Mouse (Mus musculus) embryonic facial prominence, embryonic 11.5 days (tissue): ENCODE results near the gene Mucl3. TPM values are rescaled to one million over a fixed set of nuclear protein-coding genes. Genes with fewer than 3 reads are reported as not detected.

ENCODE experiments used
- ATAC-seq: fragments of 200-750 bp; cut with Nextera tagmentation; replicated peaks from 2 replicates; pipeline ENCODE4 v1.8.0; 2017; ENCODE audit warnings: low read depth; ENCODE audit not compliant: insufficient number of reproducible peaks, low FRiP score, low TSS enrichment
- DNase-seq: peaks from one replicate; pipeline ENCODE4 v3.0.0-alpha.2; 2015; ENCODE audit warnings: low spot score
- H3K27ac ChIP-seq: fragments of 300-500 bp; sonication (generic); replicated peaks from 2 replicates; pipeline ENCODE4 v1.5.1; 2014; ENCODE audit warnings: mild to moderate bottlenecking, low read depth, low read length, control low read depth
- H3K27me3 ChIP-seq: fragments of 300-500 bp; sonication (generic); 2 replicates; pipeline ENCODE4 v1.6.1; 2014; ENCODE audit warnings: mild to moderate bottlenecking, low read length, moderate library complexity, mixed read lengths; ENCODE audit not compliant: control insufficient read depth, insufficient read depth
- H3K36me3 ChIP-seq: fragments of 300-500 bp; sonication (generic); replicated peaks from 2 replicates; pipeline ENCODE4 v1.6.1; 2014; ENCODE audit warnings: low read depth, mild to moderate bottlenecking, low read length, moderate library complexity, mixed read lengths; ENCODE audit not compliant: control insufficient read depth, insufficient read depth
- H3K4me1 ChIP-seq: fragments of 300-500 bp; sonication (generic); 2 replicates; pipeline ENCODE4 v1.6.1; 2014; ENCODE audit warnings: low read length, mixed read lengths; ENCODE audit not compliant: control insufficient read depth, insufficient read depth
- H3K4me2 ChIP-seq: fragments of 300-500 bp; sonication (generic); 2 replicates; pipeline ENCODE4 v1.6.1; 2014; ENCODE audit warnings: low read depth, mild to moderate bottlenecking, control low read depth, low read length, moderate library complexity
- H3K4me3 ChIP-seq: fragments of 300-500 bp; sonication (generic); 2 replicates; pipeline ENCODE4 v1.5.1; 2014; ENCODE audit warnings: low read depth, low read length, control low read depth
- H3K9ac ChIP-seq: fragments of 300-500 bp; sonication (generic); replicated peaks from 2 replicates; pipeline ENCODE4 v1.6.1; 2014; ENCODE audit warnings: mild to moderate bottlenecking, control low read depth, low read length
- H3K9me3 ChIP-seq: fragments of 300-500 bp; sonication (generic); replicated peaks from 2 replicates; pipeline ENCODE4 v1.6.1; 2016; ENCODE audit warnings: mild to moderate bottlenecking, low read length, inconsistent platforms, mixed read lengths; ENCODE audit not compliant: control insufficient read depth
- WGBS: fragments of 180-500 bp; shearing (Covaris S2); extraction: QIAGEN DNeasy Blood & Tissue Kit; methylation state at CpG from one replicate; pipeline ENCODE4 v1.1.7; 2014; 5-methylcytosine and 5-hydroxymethylcytosine counted together
- polyA plus RNA-seq: library from polyadenylated mRNA; unstranded; fragments of >200 nt; fragmentation: Nextera tagmentation; extraction: Ambion mirVana; gene quantifications from 2 replicates; pipeline ENCODE4 v1.2.1, GENCODE M21; 2014

The Mucl3 gene
- polyA plus RNA-seq, 1 experiment from 2014 or later = 0.28 TPM

DNA sequence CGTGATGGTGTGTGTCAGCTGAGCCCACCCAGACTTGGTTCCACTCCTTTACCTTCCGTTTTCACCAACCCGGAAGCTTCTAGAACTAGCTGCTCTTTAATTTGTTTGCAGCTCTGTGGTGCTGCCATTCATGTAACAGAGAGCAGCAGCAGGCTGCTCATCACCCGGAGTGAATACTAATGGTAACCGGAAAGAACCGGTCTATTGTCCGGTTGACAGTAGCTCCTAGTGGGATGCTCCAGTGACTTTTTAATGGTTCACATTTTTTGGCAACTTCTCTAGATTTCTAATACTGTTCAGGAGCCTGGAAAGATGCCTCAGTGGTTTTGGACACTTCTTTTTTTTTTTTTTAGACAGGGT is 52.3 kb downstream of the Mucl3 start:
- Histone ChIP-seq H3K27me3 (no peaks in the 10 kb centered on the region), H3K36me3 (no peaks in the 10 kb centered on the region), H3K4me3 (no peak overlapping the region), H3K27ac (no peak overlapping the region), H3K9me3 (no peaks in the 10 kb centered on the region), H3K4me1 (no peaks in the 10 kb centered on the region), H3K4me2 (no peak overlapping the region), H3K9ac (no peak overlapping the region)
- ATAC-seq (no peak), DNase-seq (no peak)
- WGBS = 93% methylated on average over 7 of the region's 7 CpGs

DNA sequence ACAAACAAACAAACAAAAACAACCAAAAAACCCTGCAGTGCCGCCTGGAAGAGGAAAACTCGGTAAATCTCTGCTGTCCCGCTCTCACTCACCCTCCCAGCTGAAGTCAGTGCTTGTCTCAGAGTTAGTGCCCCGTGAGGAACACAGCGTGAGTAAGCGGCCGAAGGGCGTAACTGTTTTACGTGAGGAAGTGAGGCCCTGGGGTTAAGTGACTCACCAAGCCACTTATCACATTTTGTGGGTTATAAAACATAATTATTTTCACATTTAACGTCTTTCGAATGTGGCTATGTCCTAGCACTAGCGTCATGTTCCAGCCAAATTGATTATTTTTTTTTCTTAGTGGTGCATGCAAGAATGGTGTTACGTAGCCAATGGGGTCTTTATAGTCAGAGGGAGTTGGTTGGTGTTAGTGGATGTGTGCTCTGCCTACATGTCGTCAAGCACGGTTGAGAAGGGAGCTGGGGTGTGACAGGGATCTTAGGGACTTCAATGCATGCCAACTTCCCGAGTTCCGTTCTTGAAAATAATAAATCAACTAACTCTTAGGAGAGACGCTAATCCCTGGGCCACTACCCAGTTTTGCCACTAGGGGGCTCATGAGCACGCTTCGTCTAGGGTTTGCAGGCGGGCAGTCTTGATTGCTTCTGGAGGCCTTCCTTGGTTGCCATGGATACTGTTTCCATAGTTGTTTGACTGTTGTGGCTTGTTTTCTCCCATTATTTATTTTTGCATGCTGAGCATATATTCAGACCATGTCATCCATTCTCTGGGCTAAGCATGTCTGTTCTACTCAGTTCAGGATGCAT is 52.9 kb downstream of the Mucl3 start:
- WGBS = 55% methylated on average over 21 of the region's 21 CpGs
- Histone ChIP-seq H3K9me3 (no peaks in the 10 kb centered on the region), H3K27me3 (no peaks in the 10 kb centered on the region), H3K4me3 (no peak overlapping the region), H3K4me2 (no peak overlapping the region), H3K27ac (no peak overlapping the region), H3K4me1 (no peaks in the 10 kb centered on the region), H3K36me3 (no peaks in the 10 kb centered on the region), H3K9ac (no peak overlapping the region)
- ATAC-seq = 0 out of 2 replicates have a peak, but pooled peaks have one; percentile 34
- peak; percentile 88 for DNase-seq

DNA sequence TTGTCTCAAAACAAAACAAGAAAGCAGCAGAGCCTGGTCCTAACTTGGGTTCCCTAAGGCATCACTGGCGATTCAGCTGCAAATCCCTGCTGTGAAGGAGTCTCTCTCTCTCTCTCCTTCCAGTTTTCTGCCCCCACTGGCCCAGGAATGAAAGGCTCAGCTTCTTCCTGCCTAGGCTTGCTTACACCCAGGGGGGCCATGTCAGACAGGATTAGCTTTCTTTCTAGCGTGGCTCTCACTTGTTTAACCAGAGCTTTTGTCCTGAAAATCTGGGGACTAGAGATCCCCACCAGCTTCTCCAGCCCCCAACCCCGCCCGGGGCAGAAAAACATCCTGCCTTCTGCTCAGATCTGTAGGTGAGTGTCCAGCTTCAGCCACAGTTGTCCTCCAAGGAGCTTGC is 55.1 kb downstream of the Mucl3 start:
- no peak overlapping the region for H3K4me2 ChIP-seq
- no peaks in the 10 kb centered on the region for H3K27me3 ChIP-seq
- H3K36me3 ChIP-seq = no peaks in the 10 kb centered on the region
- peak; percentile 45 for DNase-seq
- no peaks in the 10 kb centered on the region for H3K4me1 ChIP-seq
- ATAC-seq = no peak
- H3K9ac ChIP-seq = no peak overlapping the region
- H3K27ac ChIP-seq = no peak overlapping the region
- H3K9me3 ChIP-seq = no peaks in the 10 kb centered on the region
- WGBS = 8% methylated on average over 4 of the region's 4 CpGs
- H3K4me3 ChIP-seq = no peak overlapping the region

DNA sequence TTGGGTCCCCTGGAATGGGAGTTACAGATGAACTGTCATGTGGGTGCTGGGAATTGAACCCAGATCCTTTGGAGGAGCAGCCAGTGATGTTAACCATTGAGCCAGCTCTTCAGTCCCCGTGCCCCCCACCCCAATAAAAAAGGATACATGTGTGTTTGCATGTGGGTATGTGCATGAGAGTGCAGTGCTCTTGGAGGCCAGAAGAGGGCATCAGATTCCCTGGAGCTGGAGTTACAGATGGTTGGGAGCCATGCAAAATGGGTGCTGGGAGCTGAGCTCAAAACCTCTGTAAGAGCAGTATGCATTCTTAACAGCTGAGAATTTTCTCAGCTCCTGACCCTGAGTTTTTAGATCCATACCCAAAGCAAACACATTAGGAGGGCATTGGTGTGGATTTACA is 56.2 kb downstream of the Mucl3 start:
- H3K4me2 ChIP-seq = no peak overlapping the region
- no peak overlapping the region for H3K9ac ChIP-seq
- no peak overlapping the region for H3K27ac ChIP-seq
- WGBS = 79% methylated on average over 1 of the region's 1 CpGs
- H3K27me3 ChIP-seq = no peaks in the 10 kb centered on the region
- no peaks in the 10 kb centered on the region for H3K9me3 ChIP-seq
- H3K4me1 ChIP-seq = no peaks in the 10 kb centered on the region
- no peaks in the 10 kb centered on the region for H3K36me3 ChIP-seq
- ATAC-seq (no peak), DNase-seq (no peak)
- no peak overlapping the region for H3K4me3 ChIP-seq

Other genes with a start within 250 kb of the Mucl3 start
- gene H2-Q6, start 218.8 kb downstream of the Mucl3 start, polyA plus RNA-seq = 0.74 and 1.0 TPM in 2 replicates
- gene H2-Q7, start 204.5 kb downstream of the Mucl3 start, polyA plus RNA-seq = 8.4 and 8.8 TPM in 2 replicates
- gene H2-Q10, start 173.6 kb downstream of the Mucl3 start, polyA plus RNA-seq = 0.18 TPM in 2 replicates
- 0.15 TPM in 1 of 2 replicates, not detected in the other for gene Pou5f1, start 137.7 kb downstream of the Mucl3 start, polyA plus RNA-seq
- gene Tcf19, start 126.9 kb downstream of the Mucl3 start, polyA plus RNA-seq = 59.0 and 62.2 TPM in 2 replicates
- 11.4 and 11.8 TPM in 2 replicates for gene Cchcr1, start 126.6 kb downstream of the Mucl3 start, polyA plus RNA-seq
- 0.60 and 1.0 TPM in 2 replicates for gene Psors1c2, start 110.5 kb downstream of the Mucl3 start, polyA plus RNA-seq
- not detected in 2 replicates for gene Cdsn, start 91.6 kb downstream of the Mucl3 start, polyA plus RNA-seq
- gene 2300002M23Rik, start 76.2 kb downstream of the Mucl3 start, polyA plus RNA-seq = not detected in 2 replicates
- gene Sfta2, start 42.1 kb downstream of the Mucl3 start, polyA plus RNA-seq = not detected in 2 replicates
- not detected in 2 replicates for gene Gm9573, start 17.1 kb downstream of the Mucl3 start, polyA plus RNA-seq
- 9.1 and 10.4 TPM in 2 replicates for gene Vars2, start 23.9 kb upstream of the Mucl3 start, polyA plus RNA-seq
- 43.3 and 53.4 TPM in 2 replicates for gene Gtf2h4, start 30.0 kb upstream of the Mucl3 start, polyA plus RNA-seq
- 20.4 and 24.6 TPM in 2 replicates for gene Ddr1, start 60.9 kb upstream of the Mucl3 start, polyA plus RNA-seq
- 2.7 and 3.4 TPM in 2 replicates for gene Ier3, start 178.0 kb upstream of the Mucl3 start, polyA plus RNA-seq
- gene Flot1, start 179.5 kb upstream of the Mucl3 start, polyA plus RNA-seq = 46.7 and 53.8 TPM in 2 replicates
- gene Tubb5, start 194.6 kb upstream of the Mucl3 start, polyA plus RNA-seq = 1,420 and 1,481 TPM in 2 replicates
- gene Mdc1, start 197.8 kb upstream of the Mucl3 start, polyA plus RNA-seq = 22.2 and 23.4 TPM in 2 replicates
- gene Nrm, start 217.6 kb upstream of the Mucl3 start, polyA plus RNA-seq = 48.8 and 53.2 TPM in 2 replicates
- 24.1 and 24.6 TPM in 2 replicates for gene Ppp1r18, start 221.9 kb upstream of the Mucl3 start, polyA plus RNA-seq
- gene Dhx16, start 236.1 kb upstream of the Mucl3 start, polyA plus RNA-seq = 38.6 and 47.2 TPM in 2 replicates